Mouse (Mus musculus) C2C12 (cell line): ENCODE measurements at regions not wholly inside any gene's neighbourhood (a gene's known extent, or its start where the extent isn't known, plus 50 kb on each side); places are given as distances from the start of the nearest gene placed in this dataset.

Experiments
- CEBPB ChIP-seq: IDR thresholded peaks from one replicate; pipeline ENCODE4 v1.6.1; 2011; ENCODE audit warnings: low read depth, mild to moderate bottlenecking, control low read depth, moderate library complexity
- CTCF ChIP-seq: IDR thresholded peaks from one replicate; pipeline ENCODE4 v1.5.1; 2011; ENCODE audit not compliant: control insufficient read depth, insufficient read depth, insufficient read length
- FOSL1 ChIP-seq: IDR thresholded peaks from one replicate; pipeline ENCODE4 v1.8.0; 2011; ENCODE audit warnings: mild to moderate bottlenecking, low read length; ENCODE audit not compliant: poor library complexity, insufficient read depth, severe bottlenecking
- MAX ChIP-seq: IDR thresholded peaks from one replicate; pipeline ENCODE4 v1.6.1; 2011; ENCODE audit warnings: mild to moderate bottlenecking, control low read depth
- MYOD1 ChIP-seq: IDR thresholded peaks from one replicate; pipeline ENCODE4 v1.6.1; 2011; ENCODE audit warnings: low read depth; ENCODE audit not compliant: control insufficient read depth, insufficient read length
- USF1 ChIP-seq: IDR thresholded peaks from one replicate; pipeline ENCODE4 v1.6.1; 2011; ENCODE audit warnings: low read depth, mild to moderate bottlenecking, control low read depth, moderate library complexity

- TF ChIP-seq CTCF = no peak
- TF ChIP-seq USF1 = no peak
- TF ChIP-seq MAX = no peak
- no peak for TF ChIP-seq MYOD1
- TF ChIP-seq CEBPB = no peak
- no peak for TF ChIP-seq FOSL1
These were observed 137.4 kb upstream of the Lyplal1 start for GRCm38 (mm10) chr1:186254500-186254899.
